Mouse (Mus musculus) liver, embryonic 16.5 days (tissue): ENCODE data around the gene Abcb5. TPM values are rescaled to one million over a fixed set of nuclear protein-coding genes. Genes with fewer than 3 reads are reported as not detected.

ENCODE experiments used
- ATAC-seq: fragments of 200-750 bp; cut with Nextera tagmentation; 2 replicates; pipeline ENCODE4 v1.8.0; 2017; ENCODE audit warnings: low read depth, mild to moderate bottlenecking, moderate number of reproducible peaks, moderate library complexity
- H3K27ac ChIP-seq: fragments of 300-500 bp; sonication (generic); 2 replicates; pipeline ENCODE4 v1.5.1; 2014; ENCODE audit warnings: mild to moderate bottlenecking, low read length
- H3K27me3 ChIP-seq: fragments of 300-500 bp; sonication (generic); 2 replicates; pipeline ENCODE4 v1.6.1; 2014; ENCODE audit warnings: low read depth, low read length, mixed read lengths; ENCODE audit not compliant: control insufficient read depth, insufficient read depth
- H3K36me3 ChIP-seq: fragments of 300-500 bp; sonication (generic); 2 replicates; pipeline ENCODE4 v1.6.1; 2014; ENCODE audit warnings: mild to moderate bottlenecking; ENCODE audit not compliant: control insufficient read depth, insufficient read depth
- H3K4me1 ChIP-seq: fragments of 300-500 bp; sonication (generic); 2 replicates; pipeline ENCODE4 v1.6.1; 2014; ENCODE audit warnings: low read depth, low read length, mixed read lengths; ENCODE audit not compliant: control insufficient read depth
- H3K4me2 ChIP-seq: fragments of 300-500 bp; sonication (generic); 2 replicates; pipeline ENCODE4 v1.6.1; 2014; ENCODE audit warnings: low read depth, low read length, mixed read lengths
- H3K4me3 ChIP-seq: fragments of 300-500 bp; sonication (generic); 2 replicates; pipeline ENCODE4 v1.5.1; 2014; ENCODE audit warnings: low read depth, mild to moderate bottlenecking, low read length
- H3K9ac ChIP-seq: fragments of 300-500 bp; sonication (generic); 2 replicates; pipeline ENCODE4 v1.6.1; 2014; ENCODE audit warnings: low read depth, low read length
- H3K9me3 ChIP-seq: fragments of 300-500 bp; sonication (generic); replicated peaks from 2 replicates; pipeline ENCODE4 v1.6.1; 2016; ENCODE audit warnings: low read length; ENCODE audit not compliant: control insufficient read depth
- WGBS: fragments of 180-500 bp; shearing (Covaris S2); extraction: QIAGEN DNeasy Blood & Tissue Kit; methylation state at CpG from one replicate; pipeline ENCODE4 v1.1.7; 2014; ENCODE audit not compliant: insufficient replicate concordance; 5-methylcytosine and 5-hydroxymethylcytosine counted together
- polyA plus RNA-seq: library from polyadenylated mRNA; unstranded; fragments of >200 nt; fragmentation: Nextera tagmentation; extraction: Ambion mirVana; gene quantifications from 2 replicates; pipeline ENCODE4 v1.2.1, GENCODE M21; 2015

The Abcb5 gene
- polyA plus RNA-seq, 1 experiment from 2014 or later: not detected

DNA sequence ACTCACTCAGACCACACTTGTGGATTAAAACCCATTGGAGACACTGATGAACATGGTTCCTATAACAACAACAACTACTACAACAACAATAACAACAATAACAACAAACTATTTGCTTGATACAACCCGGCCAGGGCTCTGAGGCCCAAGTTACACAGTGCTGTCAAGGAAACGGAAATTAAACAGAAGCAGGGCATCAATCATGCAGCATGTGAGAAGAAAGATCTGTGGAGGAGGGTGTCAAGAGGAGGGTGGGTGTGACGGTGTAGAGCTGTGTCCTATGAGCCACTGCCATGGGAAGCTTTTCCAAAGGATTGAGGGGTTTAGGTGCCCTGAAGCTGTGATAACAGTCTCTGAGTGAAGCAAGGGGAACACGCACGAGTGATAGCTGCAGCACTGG is 64.0 kb downstream of the Abcb5 start:
- 43% methylated on average over 5 of the region's 5 CpGs for WGBS

DNA sequence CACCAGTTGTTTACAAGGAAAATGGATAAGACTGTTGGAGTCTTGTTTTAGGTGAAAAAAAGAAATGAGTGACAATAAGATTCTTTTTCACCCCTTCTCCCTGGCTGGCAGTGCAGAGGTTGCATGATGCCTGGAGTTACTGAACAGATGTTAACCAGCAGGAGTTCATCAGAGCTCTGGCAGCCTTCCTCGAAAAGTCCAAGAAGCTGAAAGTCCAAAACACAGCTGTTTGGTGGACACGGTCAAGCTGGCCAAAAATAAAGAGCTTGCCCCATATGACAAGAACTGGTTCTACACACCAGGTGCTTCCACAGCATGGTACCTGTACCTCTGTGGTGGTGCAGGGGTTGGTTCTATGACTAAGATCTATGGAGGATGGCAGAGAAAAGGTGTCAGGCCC is 78.3 kb downstream of the Abcb5 start:
- ATAC-seq: no peak
- Histone ChIP-seq H3K36me3 (no peaks in the 10 kb centered on the region), H3K9me3 (no peaks in the 10 kb centered on the region), H3K4me3 (no peak overlapping the region), H3K27ac (no peak overlapping the region), H3K4me2 (no peak overlapping the region), H3K27me3 (no peaks in the 10 kb centered on the region), H3K9ac (no peak overlapping the region), H3K4me1 (no peaks in the 10 kb centered on the region)
- WGBS: 42% methylated on average over 2 of the region's 2 CpGs

More for the DNA sequence above, 64.0 kb downstream of the Abcb5 start:
- H3K4me2 ChIP-seq: no peak overlapping the region
- no peak overlapping the region for H3K4me3 ChIP-seq
- H3K9me3 ChIP-seq: no peaks in the 10 kb centered on the region
- no peaks in the 10 kb centered on the region for H3K27me3 ChIP-seq
- ATAC-seq: no peak
- no peak overlapping the region for H3K9ac ChIP-seq
- H3K27ac ChIP-seq: no peak overlapping the region
- no peaks in the 10 kb centered on the region for H3K36me3 ChIP-seq
- no peaks in the 10 kb centered on the region for H3K4me1 ChIP-seq

DNA sequence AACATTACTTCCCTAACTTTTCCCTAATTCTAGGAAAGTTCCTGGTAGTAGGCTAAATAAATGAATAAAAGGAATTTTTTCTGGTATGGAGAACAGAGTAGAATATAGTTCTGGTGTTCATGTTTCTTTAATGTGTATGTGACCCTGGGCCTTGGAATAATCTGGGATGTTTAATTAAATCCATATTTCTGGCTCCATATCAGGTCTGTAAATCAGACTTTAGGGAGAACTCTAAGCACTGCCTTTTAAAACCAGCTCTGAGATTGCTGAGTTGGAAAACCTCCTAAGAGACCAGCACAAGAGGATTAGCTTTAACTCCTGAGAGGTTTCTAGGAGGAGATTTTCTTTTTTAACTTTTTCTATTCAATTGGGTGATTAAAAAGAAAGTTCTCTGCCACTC is 83.4 kb downstream of the Abcb5 start:
- Histone ChIP-seq H3K9ac (no peak overlapping the region), H3K4me3 (no peak overlapping the region), H3K36me3 (no peaks in the 10 kb centered on the region), H3K4me2 (no peak overlapping the region), H3K27me3 (no peaks in the 10 kb centered on the region), H3K27ac (no peak overlapping the region), H3K9me3 (no peaks in the 10 kb centered on the region), H3K4me1 (no peaks in the 10 kb centered on the region)
- ATAC-seq: no peak

DNA sequence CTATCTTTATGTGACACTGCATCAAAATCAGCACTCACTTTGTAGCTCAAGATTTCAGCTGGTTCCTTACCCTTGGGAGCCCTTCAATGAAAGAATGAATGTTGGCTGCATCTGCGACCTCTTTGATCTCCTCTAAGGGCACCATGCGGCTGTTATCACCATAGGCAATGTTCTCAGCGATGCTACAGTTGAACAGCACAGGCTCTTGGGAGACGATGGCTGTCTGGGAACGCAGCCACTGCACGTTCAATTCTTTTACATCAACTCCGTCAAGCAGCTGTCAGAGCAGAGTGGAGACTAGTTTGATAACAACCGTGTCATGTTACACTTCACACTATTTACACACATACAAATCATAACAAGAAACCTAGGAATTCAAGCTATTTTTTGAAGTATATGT is 93.5 kb downstream of the Abcb5 start:
- no peaks in the 10 kb centered on the region for H3K27me3 ChIP-seq
- H3K9me3 ChIP-seq: no peaks in the 10 kb centered on the region
- WGBS: 71% methylated on average over 8 of the region's 8 CpGs
- H3K4me1 ChIP-seq: no peaks in the 10 kb centered on the region
- no peak overlapping the region for H3K4me2 ChIP-seq
- H3K4me3 ChIP-seq: no peak overlapping the region
- H3K9ac ChIP-seq: no peak overlapping the region
- no peaks in the 10 kb centered on the region for H3K36me3 ChIP-seq
- ATAC-seq: no peak
- H3K27ac ChIP-seq: no peak overlapping the region

DNA sequence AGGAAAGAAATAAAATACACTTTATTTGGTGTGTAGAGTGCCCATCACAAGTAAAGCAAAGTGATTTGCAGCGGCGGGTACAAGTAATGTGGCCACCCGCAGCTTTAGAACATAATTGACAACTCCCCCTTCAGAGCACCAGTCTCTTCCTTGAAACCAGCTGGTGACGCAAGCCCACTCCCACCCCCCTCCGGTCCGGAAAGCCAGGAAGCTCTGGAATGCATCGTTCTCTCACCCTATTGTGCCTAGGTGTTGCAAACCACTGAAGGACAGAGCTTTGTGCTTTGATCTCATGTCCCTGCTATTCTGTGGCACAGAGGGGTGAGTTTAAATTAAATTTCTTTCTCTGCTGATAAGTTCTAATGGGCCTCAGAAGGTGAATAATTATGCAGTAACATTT is 110.1 kb downstream of the Abcb5 start:
- Histone ChIP-seq H3K9ac (no peak overlapping the region), H3K4me1 (no peaks in the 10 kb centered on the region), H3K9me3 (no peaks in the 10 kb centered on the region), H3K27me3 (peaks cover 42% of the 10 kb centered on the region), H3K4me3 (no peak overlapping the region), H3K36me3 (no peaks in the 10 kb centered on the region), H3K4me2 (no peak overlapping the region), H3K27ac (no peak overlapping the region)
- 7% methylated on average over 7 of the region's 7 CpGs for WGBS
- no peak for ATAC-seq

DNA sequence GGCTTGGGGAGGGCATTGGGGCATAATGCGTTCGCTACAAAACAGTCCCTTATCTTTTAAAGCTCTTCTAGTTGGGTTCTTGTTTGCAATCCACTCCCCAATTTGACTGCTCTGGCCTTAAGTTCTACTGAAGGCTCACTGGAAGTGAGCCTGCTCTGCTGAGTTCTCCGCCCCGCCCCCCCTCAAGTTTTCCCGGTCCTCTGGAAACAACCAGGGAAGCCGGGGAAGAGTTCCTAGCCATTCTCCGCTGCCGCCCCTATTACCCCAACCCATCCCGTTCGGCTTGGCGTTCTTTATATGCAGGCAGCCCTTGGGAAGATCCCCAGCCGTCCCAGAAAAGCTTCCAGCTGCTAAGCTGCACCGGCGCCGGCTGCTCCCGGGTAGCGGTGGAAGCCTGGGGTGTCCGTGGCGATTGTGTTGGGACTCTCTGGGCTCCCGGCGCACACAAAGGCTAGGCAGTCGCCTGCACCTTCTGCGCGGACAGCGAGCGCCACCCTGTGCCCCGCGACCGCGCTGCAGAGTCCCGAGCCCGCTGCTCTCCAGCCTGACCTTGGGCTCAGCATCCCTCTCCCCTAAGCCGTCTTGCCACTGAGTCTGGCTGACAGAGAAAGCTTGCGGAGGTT is 111.3 kb downstream of the Abcb5 start:
- no peak overlapping the region for H3K9ac ChIP-seq
- no peak overlapping the region for H3K27ac ChIP-seq
- H3K4me2 ChIP-seq: peak overlapping the region; percentile 47
- no peaks in the 10 kb centered on the region for H3K36me3 ChIP-seq
- peaks cover 50% of the 10 kb centered on the region for H3K27me3 ChIP-seq
- under 1% methylated on average over 34 of the region's 34 CpGs for WGBS
- H3K4me1 ChIP-seq: no peaks in the 10 kb centered on the region
- H3K4me3 ChIP-seq: peak overlapping the region; percentile 46
- no peaks in the 10 kb centered on the region for H3K9me3 ChIP-seq
- ATAC-seq: peak; percentile 79

DNA sequence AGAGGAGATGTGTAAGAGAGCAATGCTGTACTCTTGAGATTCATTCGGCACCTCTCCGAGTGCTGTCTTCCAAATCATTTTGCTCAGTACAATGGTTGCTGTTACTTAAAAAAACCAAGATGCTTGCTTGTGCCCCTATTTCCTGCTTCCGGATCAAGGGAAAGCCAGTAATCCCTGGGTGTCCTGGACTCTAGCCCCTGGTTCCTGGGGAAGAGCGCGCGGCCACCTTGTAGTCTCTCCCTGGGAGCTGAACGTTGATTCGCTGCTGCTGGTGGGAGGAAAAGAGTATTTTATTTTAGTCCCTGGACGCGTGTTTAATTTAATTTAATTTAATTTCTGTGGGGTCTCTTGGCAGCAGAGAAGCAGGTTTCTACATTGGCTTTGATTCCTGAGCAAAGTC is 111.8 kb downstream of the Abcb5 start:
- ATAC-seq: no peak
- Histone ChIP-seq H3K27me3 (peaks cover 55% of the 10 kb centered on the region), H3K4me3 (peak overlapping the region; percentile 46)

DNA sequence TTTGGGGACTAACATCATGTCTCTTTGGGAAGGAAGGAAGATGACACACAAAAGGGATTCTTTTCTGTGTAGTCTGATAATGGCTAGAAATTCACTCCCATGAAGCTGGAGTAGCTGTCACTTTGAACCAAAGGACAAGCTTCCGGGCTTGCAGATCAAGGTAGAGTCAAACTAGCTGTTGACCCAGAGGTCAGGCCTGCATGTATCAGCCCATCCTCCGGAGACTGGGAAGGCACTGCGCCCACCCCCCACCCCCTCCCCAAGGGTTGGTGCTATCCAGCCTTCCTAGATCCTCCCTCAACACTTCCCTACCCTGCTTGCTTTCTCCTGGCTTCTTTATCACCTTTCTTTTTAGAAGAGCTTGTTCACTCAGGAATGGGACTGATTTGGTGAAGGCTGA is 112.9 kb downstream of the Abcb5 start:
- H3K27me3 ChIP-seq: peaks cover 66% of the 10 kb centered on the region
- H3K27ac ChIP-seq: no peak overlapping the region
- H3K9me3 ChIP-seq: no peaks in the 10 kb centered on the region
- H3K4me1 ChIP-seq: no peaks in the 10 kb centered on the region; the same call in 1 of the 2 replicates
- H3K4me3 ChIP-seq: no peak overlapping the region
- 9% methylated on average over 3 of the region's 3 CpGs for WGBS
- no peaks in the 10 kb centered on the region for H3K36me3 ChIP-seq
- H3K4me2 ChIP-seq: no peak overlapping the region
- no peak overlapping the region for H3K9ac ChIP-seq
- no peak for ATAC-seq

More for the DNA sequence above, 111.8 kb downstream of the Abcb5 start:
- Histone ChIP-seq H3K4me1 (no peaks in the 10 kb centered on the region), H3K36me3 (no peaks in the 10 kb centered on the region), H3K9me3 (no peaks in the 10 kb centered on the region), H3K9ac (no peak overlapping the region), H3K4me2 (peak overlapping the region; percentile 47), H3K27ac (no peak overlapping the region)
- WGBS: 2% methylated on average over 10 of the region's 10 CpGs

DNA sequence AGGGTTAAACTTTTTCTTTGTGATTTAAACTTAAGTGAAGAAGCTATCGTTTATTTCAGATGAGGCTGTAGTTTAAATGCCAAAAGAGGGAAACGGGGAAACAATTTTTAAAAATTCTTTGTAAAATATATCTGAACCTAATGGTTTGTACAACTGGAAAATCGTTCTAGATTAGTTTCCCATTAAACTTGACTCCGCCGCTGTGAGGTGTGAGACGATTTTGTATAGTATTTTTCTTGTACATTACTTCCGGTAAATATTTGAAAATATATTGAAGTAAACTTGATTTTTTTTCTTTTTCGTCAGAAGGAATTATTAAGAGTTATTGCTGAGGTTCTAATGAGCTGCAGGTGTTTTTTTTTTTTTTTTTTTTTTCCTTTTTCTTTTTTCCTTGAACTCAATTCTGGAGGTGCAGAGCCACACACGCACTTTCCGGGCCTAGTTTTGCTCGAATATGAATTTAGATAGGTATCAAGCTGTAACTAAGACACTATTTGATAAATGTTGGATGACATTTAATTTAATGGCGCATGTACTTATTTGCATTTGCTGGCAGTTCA is 115.3 kb downstream of the Abcb5 start:
- Histone ChIP-seq H3K4me3 (no peak overlapping the region), H3K36me3 (no peaks in the 10 kb centered on the region), H3K4me1 (no peaks in the 10 kb centered on the region; the same call in none of the 2 replicates), H3K27me3 (peaks cover 81% of the 10 kb centered on the region), H3K9ac (no peak overlapping the region), H3K9me3 (no peaks in the 10 kb centered on the region), H3K27ac (no peak overlapping the region), H3K4me2 (no peak overlapping the region)
- ATAC-seq: no peak
- 21% methylated on average over 12 of the region's 12 CpGs for WGBS
